Mouse (Mus musculus): ENCODE results near the gene Wdr93.

The Wdr93 gene

GRCm38 (mm10) chr7:79800336-79800735, 57.4 kb downstream of the Wdr93 start:
- in situ Hi-C loops (cut with MboI, MseI), result no loop called here

- in situ Hi-C loops (cut with MboI, MseI), result no loop called here
These were observed 58.4 kb downstream of the Wdr93 start for GRCm38 (mm10) chr7:79801391-79801790.

- in situ Hi-C loops (cut with MboI, MseI), result no loop called here
These were observed 59.1 kb downstream of the Wdr93 start for GRCm38 (mm10) chr7:79802037-79802436.

- in situ Hi-C loops (cut with MboI, MseI), result no loop called here
These were observed 60.9 kb downstream of the Wdr93 start for GRCm38 (mm10) chr7:79803887-79804286.

- in situ Hi-C loops (cut with MboI, MseI), result no loop called here
These were observed 65.6 kb downstream of the Wdr93 start for GRCm38 (mm10) chr7:79808561-79808960.

- in situ Hi-C loops (cut with MboI, MseI), result no loop called here
These were observed 67.9 kb downstream of the Wdr93 start, which contains the start of gene Mesp2 for GRCm38 (mm10) chr7:79810611-79811506. TSS of gene Mesp2 (plus strand) at chr7:79810727.

GRCm38 (mm10) chr7:79813409-79813808, 70.4 kb downstream of the Wdr93 start:
- in situ Hi-C loops (cut with MboI, MseI), result no loop called here

GRCm38 (mm10) chr7:79818321-79818720, 75.4 kb downstream of the Wdr93 start:
- in situ Hi-C loops (cut with MboI, MseI), result no loop called here

- in situ Hi-C loops (cut with MboI, MseI), result no loop called here
These were observed 76.6 kb downstream of the Wdr93 start for GRCm38 (mm10) chr7:79819515-79819914.

- in situ Hi-C loops (cut with MboI, MseI), result no loop called here
These were observed 77.0 kb downstream of the Wdr93 start for GRCm38 (mm10) chr7:79819996-79820395.

GRCm38 (mm10) chr7:79822092-79822695, 79.2 kb downstream of the Wdr93 start:
- in situ Hi-C loops (cut with MboI, MseI), result no loop called here

- in situ Hi-C loops (cut with MboI, MseI), result no loop called here
These were observed 85.4 kb downstream of the Wdr93 start for GRCm38 (mm10) chr7:79828341-79828740.

GRCm38 (mm10) chr7:79831145-79831544, 88.2 kb downstream of the Wdr93 start:
- in situ Hi-C loops (cut with MboI, MseI), result no loop called here

- in situ Hi-C loops (cut with MboI, MseI), result no loop called here
These were observed 88.6 kb downstream of the Wdr93 start for GRCm38 (mm10) chr7:79831585-79831984.

GRCm38 (mm10) chr7:79832980-79833379, 90.0 kb downstream of the Wdr93 start:
- in situ Hi-C loops (cut with MboI, MseI), result no loop called here

- in situ Hi-C loops (cut with MboI, MseI), result no loop called here
These were observed 92.2 kb downstream of the Wdr93 start for GRCm38 (mm10) chr7:79835196-79835595.
